Mouse (Mus musculus) liver, adult 10 weeks (tissue): ENCODE data around the gene Gm28308. TPM values are rescaled to one million over a fixed set of nuclear protein-coding genes. Genes with fewer than 3 reads are reported as not detected.

Experiments
- polyA plus RNA-seq: library from polyadenylated mRNA; stranded (reverse); fragments of 350-450 nt; fragmentation: Illumina TruSeq; extraction: RNeasy Lipid Tissue Mini Kit (QIAGEN cat#74804); gene quantifications from one replicate; pipeline ENCODE4 v1.2.3, GENCODE M21; 2014; ENCODE audit warnings: low read depth, low replicate concordance

Gm28308 gene
- polyA plus RNA-seq: not detected

GRCm38 (mm10) chr6:52213119-52213986 lies at the start of gene Gm28308, which contains the start of gene Hoxa3:
Gm28308 (minus strand) TSS chr6:52213339.
Hoxa3 (minus strand) TSS chr6:52213336.

GRCm38 (mm10) chr6:52260654-52261575 lies 47.8 kb upstream of the Gm28308 start, which contains the start of gene Hoxa13:
Hoxa13 (minus strand) TSS chr6:52260880.

GRCm38 (mm10) chr6:52245757-52246142 lies 32.6 kb upstream of the Gm28308 start, which contains the start of gene Hoxa11:
Hoxa11 (minus strand) TSS chr6:52245810.

GRCm38 (mm10) chr6:52240389-52241000 lies 27.4 kb upstream of the Gm28308 start, which contains the start of gene Hoxa10:
Hoxa10 (minus strand) TSS chr6:52240854.

GRCm38 (mm10) chr6:52230516-52231165 lies 17.5 kb upstream of the Gm28308 start, which contains the start of gene Hoxa9:
Hoxa9 (minus strand) TSS chr6:52231089.

GRCm38 (mm10) chr6:52221337-52221992 lies 8.3 kb upstream of the Gm28308 start, which contains the start of gene Hoxa7:
Hoxa7 (minus strand) TSS chr6:52221854.

GRCm38 (mm10) chr6:52208072-52208867 lies 4.9 kb downstream of the Gm28308 start, which contains the start of gene Hoxa6:
Hoxa6 (minus strand) TSS chr6:52208722.

GRCm38 (mm10) chr6:52204050-52204752 lies 8.9 kb downstream of the Gm28308 start, which contains the start of gene Hoxa5:
Hoxa5 (minus strand) TSS chr6:52204587.

GRCm38 (mm10) chr6:52190906-52191810 lies 22.0 kb downstream of the Gm28308 start, which contains the start of gene Hoxa4:
Hoxa4 (minus strand) TSS chr6:52191753.

GRCm38 (mm10) chr6:52177061-52177735 lies 35.9 kb downstream of the Gm28308 start, which contains the start of gene 5730596B20Rik:
5730596B20Rik (plus strand) TSS chr6:52177498.

GRCm38 (mm10) chr6:52164626-52165440 lies 48.3 kb downstream of the Gm28308 start, which contains the start of gene Hoxa2:
Hoxa2 (minus strand) TSS chr6:52164831.

GRCm38 (mm10) chr6:52158276-52159051 lies 54.7 kb downstream of the Gm28308 start, which contains the start of gene Hoxa1:
Hoxa1 (minus strand) TSS chr6:52158317.

